Comparison of ENCODE assay signal across 8 mouse cellular contexts in genomic region chr3:152763139-152763882, GRCm38 (mm10). TPM values are rescaled to one million over a fixed set of nuclear protein-coding genes. Genes with fewer than 3 reads are reported as not detected.
A peak's percentile ranks its signal among the peaks of the same experiment; 100 is the strongest.
DNase-seq lines count a peak whose midpoint lies in the region; ATAC-seq lines count a peak whose summit lies in the region.

No protein-coding gene starts in this region.

- no peaks in the 10 kb centered on the region for H3K9me3 ChIP-seq in embryonic facial prominence, embryonic 15.5 days (replicated peaks)
- no peaks in the 10 kb centered on the region for H3K9me3 ChIP-seq in limb, embryonic 12.5 days
- H3K9me3 ChIP-seq in midbrain, embryonic 10.5 days (replicated peaks) = no peaks in the 10 kb centered on the region

- no peak overlapping the region for H3K27ac ChIP-seq in embryonic facial prominence, embryonic 15.5 days (replicated peaks)
- H3K27ac ChIP-seq in limb, embryonic 12.5 days = no peak overlapping the region
- peak overlapping the region; percentile 49; the same call in 1 of the 2 replicates for H3K27ac ChIP-seq in midbrain, embryonic 10.5 days (replicated peaks)

- peak overlapping the region; percentile 42 for H3K4me2 ChIP-seq in embryonic facial prominence, embryonic 15.5 days (replicated peaks)
- peak overlapping the region; percentile 52 for H3K4me2 ChIP-seq in limb, embryonic 12.5 days

- 43% methylated on average over 26 of the region's 26 CpGs for WGBS in embryonic facial prominence, embryonic 15.5 days
- 42% methylated on average over 26 of the region's 26 CpGs for WGBS in limb, embryonic 12.5 days
- 43% methylated on average over 26 of the region's 26 CpGs for WGBS in midbrain, embryonic 10.5 days

- H3K9ac ChIP-seq in embryonic facial prominence, embryonic 15.5 days = no peak overlapping the region
- peak overlapping the region; percentile 31; the same call in 1 of the 2 replicates for H3K9ac ChIP-seq in limb, embryonic 12.5 days (replicated peaks)

- peaks cover 23% of the 10 kb centered on the region for H3K4me1 ChIP-seq in embryonic facial prominence, embryonic 15.5 days
- peaks cover 27% of the 10 kb centered on the region for H3K4me1 ChIP-seq in limb, embryonic 12.5 days (replicated peaks)
- H3K4me1 ChIP-seq in midbrain, embryonic 10.5 days = peaks cover 38% of the 10 kb centered on the region

- no peak for ATAC-seq in embryonic facial prominence, embryonic 15.5 days (ENCODE audit: insufficient number of reproducible peaks, low FRiP score, low TSS enrichment, low read depth)
- peak; percentile 75 to 80 for ATAC-seq in hematopoietic stem cell, adult 5-6 weeks (replicated peaks in 1 of 2; ENCODE audit: insufficient read depth in 1 of 2, low FRiP score in 2 of 2, low TSS enrichment in 1 of 2, low read depth in 1 of 2, poor library complexity in 2 of 2, severe bottlenecking in 2 of 2)
- no peak for ATAC-seq in limb, embryonic 12.5 days (ENCODE audit: insufficient number of reproducible peaks, insufficient read depth, low FRiP score, low TSS enrichment, low read depth)

- DNase-seq in urinary bladder, postnatal 14 days (ENCODE audit: low spot score) = peak; percentile 33
- no peak for DNase-seq in urinary bladder, adult 18-20 months (ENCODE audit: low spot score in 2 of 2)
- DNase-seq in midbrain, embryonic 10.5 days (ENCODE audit: low spot score) = peak; percentile 35
- peak; percentile 34 to 73 for DNase-seq in spleen, postnatal 10 days (ENCODE audit: low spot score in 2 of 2)
- no peak for DNase-seq in frontal cortex, postnatal 14 days (ENCODE audit: low spot score in 2 of 2)

- H3K36me3 ChIP-seq in embryonic facial prominence, embryonic 15.5 days = no peaks in the 10 kb centered on the region
- H3K36me3 ChIP-seq in limb, embryonic 12.5 days = peaks cover 14% of the 10 kb centered on the region; the same call in 1 of the 2 replicates
- H3K36me3 ChIP-seq in midbrain, embryonic 10.5 days = peaks cover 8% of the 10 kb centered on the region; the same call in 1 of the 2 replicates

- H3K4me3 ChIP-seq in embryonic facial prominence, embryonic 15.5 days (replicated peaks) = peak overlapping the region; percentile 28
- peak overlapping the region; percentile 29 for H3K4me3 ChIP-seq in limb, embryonic 12.5 days (replicated peaks)
- peak overlapping the region; percentile 38 for H3K4me3 ChIP-seq in midbrain, embryonic 10.5 days

- H3K27me3 ChIP-seq in embryonic facial prominence, embryonic 15.5 days = no peaks in the 10 kb centered on the region
- no peaks in the 10 kb centered on the region for H3K27me3 ChIP-seq in limb, embryonic 12.5 days
- H3K27me3 ChIP-seq in midbrain, embryonic 10.5 days (ENCODE audit: low read depth, poor library complexity, severe bottlenecking) = no peaks in the 10 kb centered on the region

RNA-seq across cellular contexts. Expression of gene Pigk, which starts 49.4 kb away (rescaled TPM):
- polyA plus RNA-seq in embryonic facial prominence, embryonic 15.5 days (2015; fragmentation: Nextera tagmentation; extraction: Ambion mirVana) = 41.9 and 51.9 TPM in 2 replicates
- 43.0 and 59.8 TPM in 2 replicates for total RNA-seq in hematopoietic stem cell, adult 5-6 weeks (2017)
- polyA plus RNA-seq in limb, embryonic 12.5 days (2016; fragmentation: Nextera tagmentation; extraction: Ambion mirVana) = 46.2 and 49.4 TPM in 2 replicates
- polyA plus RNA-seq in midbrain, embryonic 10.5 days (2016; fragmentation: Nextera tagmentation; extraction: Ambion mirVana) = 36.0 and 37.8 TPM in 2 replicates

Comparison
In these comparisons a context has a peak if more than half of its experiments do, and no peak if none do; other contexts are left out.
1. DNase-seq: peak in urinary bladder, postnatal 14 days (single experiment), midbrain, embryonic 10.5 days (single experiment) and spleen, postnatal 10 days (2 of 2); none in urinary bladder, adult 18-20 months (0 of 2) and frontal cortex, postnatal 14 days (0 of 2).
2. ATAC-seq: peak in hematopoietic stem cell, adult 5-6 weeks (2 of 2); none in embryonic facial prominence, embryonic 15.5 days (single experiment) and limb, embryonic 12.5 days (single experiment).
3. Peak in every context shown above with its lines, with median percentiles within 50 percentile points of each other: H3K4me3 ChIP-seq.